Mouse (Mus musculus) hindbrain, embryonic 15.5 days (tissue): ENCODE data around the gene Onecut1. TPM values are rescaled to one million over a fixed set of nuclear protein-coding genes. Genes with fewer than 3 reads are reported as not detected.

Experiments
- ATAC-seq: fragments of 200-750 bp; cut with Nextera tagmentation; 2 replicates; pipeline ENCODE4 v1.8.0; 2017; ENCODE audit warnings: low read depth, moderate number of reproducible peaks, moderate TSS enrichment; ENCODE audit not compliant: low FRiP score
- H3K27ac ChIP-seq: fragments of 300-500 bp; sonication (generic); replicated peaks from 2 replicates; pipeline ENCODE4 v1.5.1; 2015; ENCODE audit warnings: mild to moderate bottlenecking, inconsistent platforms
- H3K27me3 ChIP-seq: fragments of 300-500 bp; sonication (generic); 2 replicates; pipeline ENCODE4 v1.6.1; 2015; ENCODE audit warnings: control low read depth, inconsistent platforms
- H3K36me3 ChIP-seq: fragments of 300-500 bp; sonication (generic); 2 replicates; pipeline ENCODE4 v1.6.1; 2015; ENCODE audit warnings: control low read depth, inconsistent platforms
- H3K4me1 ChIP-seq: fragments of 300-500 bp; sonication (generic); replicated peaks from 2 replicates; pipeline ENCODE4 v1.6.1; 2015; ENCODE audit warnings: control low read depth, inconsistent platforms
- H3K4me2 ChIP-seq: fragments of 300-500 bp; sonication (generic); 2 replicates; pipeline ENCODE4 v1.6.1; 2015; ENCODE audit warnings: moderate library complexity, mild to moderate bottlenecking, inconsistent platforms
- H3K4me3 ChIP-seq: fragments of 300-500 bp; sonication (generic); 2 replicates; pipeline ENCODE4 v1.5.1; 2015; ENCODE audit warnings: mild to moderate bottlenecking, inconsistent platforms
- H3K9ac ChIP-seq: fragments of 300-500 bp; sonication (generic); 2 replicates; pipeline ENCODE4 v1.6.1; 2015; ENCODE audit warnings: inconsistent platforms
- H3K9me3 ChIP-seq: fragments of 300-500 bp; sonication (generic); 2 replicates; pipeline ENCODE4 v1.6.1; 2016; ENCODE audit warnings: control low read depth, inconsistent platforms
- WGBS: fragments of 180-500 bp; shearing (Covaris S2); methylation state at CpG from one replicate; pipeline ENCODE4 v1.1.7; 2015; 5-methylcytosine and 5-hydroxymethylcytosine counted together
- polyA plus RNA-seq: library from polyadenylated mRNA; unstranded; fragments of >200 nt; fragmentation: Nextera tagmentation; extraction: Ambion mirVana; gene quantifications from 2 replicates; pipeline ENCODE4 v1.2.1, GENCODE M21; 2015

The Onecut1 gene
- polyA plus RNA-seq, 1 experiment from 2014 or later, result 4.2 TPM

GRCm38 (mm10) chr9:74863655-74864443, 2.1 kb downstream of the Onecut1 start:
- H3K27me3 ChIP-seq, result peaks cover 79% of the 10 kb centered on the region
- no peaks in the 10 kb centered on the region for H3K9me3 ChIP-seq
- H3K27ac ChIP-seq, result peak overlapping the region; percentile 39
- H3K9ac ChIP-seq, result peak overlapping the region; percentile 52
- under 1% methylated on average over 36 of the region's 36 CpGs for whole genome bisulfite sequencing
- no peak for ATAC-seq
- H3K4me3 ChIP-seq, result peak overlapping the region; percentile 38
- H3K4me1 ChIP-seq, result peaks cover 55% of the 10 kb centered on the region
- H3K4me2 ChIP-seq, result peak overlapping the region; percentile 87
- H3K36me3 ChIP-seq, result no peaks in the 10 kb centered on the region

- 3% methylated on average over 14 of the region's 14 CpGs for WGBS
- peak overlapping the region; percentile 38 for H3K4me3 ChIP-seq
- no peaks in the 10 kb centered on the region for H3K36me3 ChIP-seq
- H3K9me3 ChIP-seq, result no peaks in the 10 kb centered on the region
- no peak for ATAC-seq
- H3K4me2 ChIP-seq, result peak overlapping the region; percentile 87
- H3K9ac ChIP-seq, result peak overlapping the region; percentile 18; the same call in 1 of the 2 replicates
- H3K27ac ChIP-seq, result no peak overlapping the region
- H3K4me1 ChIP-seq, result peaks cover 55% of the 10 kb centered on the region
- peaks cover 78% of the 10 kb centered on the region for H3K27me3 ChIP-seq
Measured at GRCm38 (mm10) chr9:74864471-74864870, 2.8 kb downstream of the Onecut1 start.

GRCm38 (mm10) chr9:74866596-74867313, 5.0 kb downstream of the Onecut1 start:
- H3K36me3 ChIP-seq, result no peaks in the 10 kb centered on the region
- peak overlapping the region; percentile 87 for H3K4me2 ChIP-seq
- peaks cover 47% of the 10 kb centered on the region for H3K4me1 ChIP-seq
- H3K27ac ChIP-seq, result 0 out of 2 replicates have a peak overlapping the region, but pooled peaks have one; percentile 36
- 4% methylated on average over 27 of the region's 27 CpGs for WGBS
- H3K27me3 ChIP-seq, result peaks cover 71% of the 10 kb centered on the region
- no peak overlapping the region for H3K9ac ChIP-seq
- peak overlapping the region; percentile 38 for H3K4me3 ChIP-seq
- no peaks in the 10 kb centered on the region for H3K9me3 ChIP-seq
- ATAC-seq, result no peak

- Histone ChIP-seq H3K9ac (no peak overlapping the region), H3K27me3 (peaks cover 68% of the 10 kb centered on the region), H3K4me1 (peaks cover 37% of the 10 kb centered on the region), H3K4me2 (peak overlapping the region; percentile 87), H3K27ac (no peak overlapping the region), H3K4me3 (0 out of 2 replicates have a peak overlapping the region, but pooled peaks have one; percentile 16), H3K36me3 (no peaks in the 10 kb centered on the region), H3K9me3 (no peaks in the 10 kb centered on the region)
- ATAC-seq, result 0 out of 2 replicates have a peak, but pooled peaks have one; percentile 17
- 3% methylated on average over 15 of the region's 15 CpGs for WGBS
Measured at GRCm38 (mm10) chr9:74867641-74868205, 6.0 kb downstream of the Onecut1 start.

- no peak for ATAC-seq
- H3K4me3 ChIP-seq, result peak overlapping the region; percentile 16; the same call in 1 of the 2 replicates
- no peaks in the 10 kb centered on the region for H3K9me3 ChIP-seq
- H3K27me3 ChIP-seq, result peaks cover 66% of the 10 kb centered on the region
- H3K9ac ChIP-seq, result no peak overlapping the region
- H3K4me2 ChIP-seq, result peak overlapping the region; percentile 87
- 6% methylated on average over 22 of the region's 22 CpGs for whole genome bisulfite sequencing
- no peaks in the 10 kb centered on the region for H3K36me3 ChIP-seq
- H3K27ac ChIP-seq, result no peak overlapping the region
- H3K4me1 ChIP-seq, result peaks cover 30% of the 10 kb centered on the region
Measured at GRCm38 (mm10) chr9:74868336-74868950, 6.7 kb downstream of the Onecut1 start.

- no peaks in the 10 kb centered on the region for H3K9me3 ChIP-seq
- no peak overlapping the region for H3K9ac ChIP-seq
- H3K4me1 ChIP-seq, result peaks cover 19% of the 10 kb centered on the region
- no peak for ATAC-seq
- H3K27ac ChIP-seq, result no peak overlapping the region
- 0 out of 2 replicates have a peak overlapping the region, but pooled peaks have one; percentile 6 for H3K4me2 ChIP-seq
- no peak overlapping the region for H3K4me3 ChIP-seq
- peaks cover 44% of the 10 kb centered on the region for H3K27me3 ChIP-seq
- H3K36me3 ChIP-seq, result no peaks in the 10 kb centered on the region
- whole genome bisulfite sequencing, result 16% methylated on average over 13 of the region's 13 CpGs
Measured at GRCm38 (mm10) chr9:74870960-74871688, 9.4 kb downstream of the Onecut1 start.

- Histone ChIP-seq H3K27ac (no peak overlapping the region), H3K9me3 (no peaks in the 10 kb centered on the region), H3K9ac (no peak overlapping the region), H3K36me3 (no peaks in the 10 kb centered on the region), H3K4me3 (no peak overlapping the region), H3K4me2 (no peak overlapping the region), H3K27me3 (peaks cover 4% of the 10 kb centered on the region; the same call in 1 of the 2 replicates), H3K4me1 (no peaks in the 10 kb centered on the region)
- 79% methylated on average over 6 of the region's 6 CpGs for WGBS
- no peak for ATAC-seq
Measured at GRCm38 (mm10) chr9:74876328-74876727, 14.6 kb downstream of the Onecut1 start.

- H3K4me2 ChIP-seq, result no peak overlapping the region
- H3K4me1 ChIP-seq, result no peaks in the 10 kb centered on the region
- H3K36me3 ChIP-seq, result no peaks in the 10 kb centered on the region
- H3K4me3 ChIP-seq, result no peak overlapping the region
- ATAC-seq, result no peak
- no peaks in the 10 kb centered on the region for H3K9me3 ChIP-seq
- H3K27me3 ChIP-seq, result peaks cover 2% of the 10 kb centered on the region; the same call in 1 of the 2 replicates
- no peak overlapping the region for H3K27ac ChIP-seq
- WGBS, result 78% methylated on average over 2 of the region's 2 CpGs
- no peak overlapping the region for H3K9ac ChIP-seq
Measured at GRCm38 (mm10) chr9:74877709-74878108, 16.0 kb downstream of the Onecut1 start.

- Histone ChIP-seq H3K4me2 (no peak overlapping the region), H3K27me3 (no peaks in the 10 kb centered on the region), H3K36me3 (no peaks in the 10 kb centered on the region), H3K9ac (no peak overlapping the region), H3K4me3 (no peak overlapping the region), H3K4me1 (no peaks in the 10 kb centered on the region), H3K27ac (no peak overlapping the region), H3K9me3 (no peaks in the 10 kb centered on the region)
- 78% methylated on average over 4 of the region's 4 CpGs for WGBS
- no peak for ATAC-seq
Measured at GRCm38 (mm10) chr9:74887866-74888265, 26.1 kb downstream of the Onecut1 start.

GRCm38 (mm10) chr9:74896742-74897141, 35.0 kb downstream of the Onecut1 start:
- H3K9ac ChIP-seq, result no peak overlapping the region
- no peaks in the 10 kb centered on the region for H3K9me3 ChIP-seq
- H3K27me3 ChIP-seq, result no peaks in the 10 kb centered on the region
- no peak overlapping the region for H3K4me3 ChIP-seq
- 91% methylated on average over 7 of the region's 7 CpGs for WGBS
- H3K27ac ChIP-seq, result no peak overlapping the region
- H3K4me2 ChIP-seq, result no peak overlapping the region
- H3K36me3 ChIP-seq, result no peaks in the 10 kb centered on the region
- no peak for ATAC-seq
- no peaks in the 10 kb centered on the region for H3K4me1 ChIP-seq

- no peaks in the 10 kb centered on the region for H3K9me3 ChIP-seq
- no peaks in the 10 kb centered on the region for H3K27me3 ChIP-seq
- WGBS, result 87% methylated on average over 4 of the region's 4 CpGs
- no peak overlapping the region for H3K27ac ChIP-seq
- H3K9ac ChIP-seq, result no peak overlapping the region
- H3K36me3 ChIP-seq, result no peaks in the 10 kb centered on the region
- H3K4me1 ChIP-seq, result no peaks in the 10 kb centered on the region
- no peak for ATAC-seq
- H3K4me2 ChIP-seq, result no peak overlapping the region
- H3K4me3 ChIP-seq, result no peak overlapping the region
Measured at GRCm38 (mm10) chr9:74897375-74897982, 35.8 kb downstream of the Onecut1 start.
